Mouse (Mus musculus): ENCODE measurements around the gene Phlda3. TPM values are rescaled to one million over a fixed set of nuclear protein-coding genes. Genes with fewer than 3 reads are reported as not detected.

The Phlda3 gene
- polyA plus RNA-seq (2014; fragmentation: Nextera tagmentation; extraction: Ambion mirVana) = 22.6 and 24.3 TPM in 2 replicates

DNA sequence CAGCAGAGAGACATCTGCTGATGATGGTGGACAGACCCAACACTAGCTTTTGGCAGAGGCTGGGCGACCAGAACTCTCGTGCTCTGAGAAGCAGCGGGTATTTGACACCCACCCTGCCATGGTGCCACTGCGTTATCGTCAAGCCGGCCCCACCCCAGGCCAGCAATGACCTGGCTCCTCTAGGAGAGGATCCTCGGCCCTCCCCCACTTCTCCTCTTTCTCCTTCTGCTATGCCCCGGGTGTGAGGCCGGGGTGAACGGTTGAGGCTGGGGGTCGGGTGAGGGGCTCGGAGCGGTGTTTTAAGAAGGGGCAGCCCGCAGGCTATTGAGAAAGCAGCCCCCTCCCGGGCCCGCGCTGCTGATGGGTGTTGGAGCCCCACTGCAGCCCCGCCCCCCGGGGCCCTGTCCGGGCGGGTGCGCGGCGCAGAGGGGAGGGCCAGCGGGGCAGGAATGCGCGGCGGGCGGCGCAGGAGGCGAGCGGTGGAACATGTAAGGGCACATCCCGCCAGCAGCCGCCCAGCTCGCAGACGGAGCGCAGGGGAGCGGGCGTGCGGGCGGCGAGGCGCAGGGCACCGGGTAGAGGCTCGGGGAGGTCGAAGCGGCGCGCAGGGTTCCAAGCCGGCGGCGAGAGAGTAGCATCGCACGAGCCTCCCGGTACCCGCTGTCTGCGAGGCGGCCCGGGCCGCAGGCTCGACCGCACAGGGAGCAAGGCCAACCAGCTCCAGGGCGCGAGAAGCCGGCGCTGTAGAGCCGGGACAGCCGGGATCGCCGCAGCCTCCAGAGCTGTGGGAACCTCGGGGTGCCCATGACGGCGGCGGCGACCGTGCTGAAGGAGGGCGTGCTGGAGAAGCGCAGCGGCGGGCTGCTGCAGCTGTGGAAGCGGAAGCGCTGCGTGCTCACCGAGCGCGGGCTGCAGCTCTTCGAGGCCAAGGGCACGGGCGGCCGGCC lies at the start of gene Phlda3:
Gene Phlda3, plus strand, starts transcription at position 475 of the 947 bp plus-strand sequence.
- Histone ChIP-seq H3K27me3 (ENCODE audit: control insufficient read depth, insufficient read depth, low read length) (0 out of 2 replicates have a peak, but pooled peaks cover 2% of the 10 kb centered on the region), H3K4me1 (ENCODE audit: control insufficient read depth, insufficient read depth, low read length) (peaks cover 16% of the 10 kb centered on the region)

DNA sequence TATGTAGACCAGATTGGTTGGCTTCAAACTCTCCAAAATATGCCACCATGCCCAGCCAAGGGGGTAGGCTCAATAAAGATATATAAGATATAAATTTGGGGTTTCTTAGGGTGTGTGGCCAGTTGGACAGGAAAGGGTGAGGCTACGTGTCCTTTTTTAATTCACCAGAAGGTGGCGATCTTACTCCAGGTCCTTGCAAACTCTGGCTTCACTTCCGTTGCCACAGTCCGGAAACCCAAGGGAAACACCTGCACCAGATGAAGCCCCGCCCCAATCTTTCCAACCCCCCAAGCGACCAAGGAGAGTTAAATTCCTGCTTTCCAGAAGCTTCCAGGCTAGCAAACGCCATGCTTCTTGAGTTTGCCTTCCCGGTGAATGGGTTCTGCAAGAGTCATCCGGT lies 46.4 kb upstream of the Phlda3 start:
- no peak overlapping the region for H3K9ac ChIP-seq (ENCODE audit: low read length)
- peak; percentile 76 for DNase-seq (ENCODE audit: low spot score)
- no peaks in the 10 kb centered on the region for H3K36me3 ChIP-seq (ENCODE audit: control insufficient read depth, insufficient read depth, low read length)
- H3K4me2 ChIP-seq (ENCODE audit: low read depth) = no peak overlapping the region
- ATAC-seq (ENCODE audit: insufficient read depth, low FRiP score, low TSS enrichment) = peak; percentile 48; the same call in 1 of the 2 replicates
- no peaks in the 10 kb centered on the region for H3K9me3 ChIP-seq (ENCODE audit: control insufficient read depth, low read length)
- no peaks in the 10 kb centered on the region for H3K27me3 ChIP-seq (ENCODE audit: control insufficient read depth, insufficient read depth, low read length)
- 0 out of 2 replicates have a peak, but pooled peaks cover 2% of the 10 kb centered on the region for H3K4me1 ChIP-seq (ENCODE audit: control insufficient read depth, insufficient read depth, low read length)
- H3K4me3 ChIP-seq (ENCODE audit: low read depth, low read length) = no peak overlapping the region
- no peak overlapping the region for H3K27ac ChIP-seq (ENCODE audit: low read depth, low read length)
- WGBS = 18% methylated on average over 9 of the region's 9 CpGs

More for the DNA sequence above, at the start of gene Phlda3:
- ATAC-seq (ENCODE audit: insufficient read depth, low FRiP score, low TSS enrichment) (peak; percentile 78), DNase-seq (ENCODE audit: low spot score) (peak; percentile 76)
- peak within 1 kb of the TSS; percentile 64 for H3K4me3 ChIP-seq (ENCODE audit: low read depth, low read length)
- H3K36me3 ChIP-seq (ENCODE audit: control insufficient read depth, insufficient read depth, low read length) = peaks cover 5% of the 10 kb centered on the region
- no peaks in the 10 kb centered on the region for H3K9me3 ChIP-seq (ENCODE audit: control insufficient read depth, low read length)
- H3K27ac ChIP-seq (ENCODE audit: low read depth, low read length) = 0 out of 2 replicates have a peak within 1 kb of the TSS, but pooled peaks have one; percentile 50
- H3K4me2 ChIP-seq (ENCODE audit: low read depth) = peak within 1 kb of the TSS; percentile 97
- under 1% methylated on average over 82 of the region's 90 CpGs for WGBS
- peak within 1 kb of the TSS; percentile 83 for H3K9ac ChIP-seq (ENCODE audit: low read length)

DNA sequence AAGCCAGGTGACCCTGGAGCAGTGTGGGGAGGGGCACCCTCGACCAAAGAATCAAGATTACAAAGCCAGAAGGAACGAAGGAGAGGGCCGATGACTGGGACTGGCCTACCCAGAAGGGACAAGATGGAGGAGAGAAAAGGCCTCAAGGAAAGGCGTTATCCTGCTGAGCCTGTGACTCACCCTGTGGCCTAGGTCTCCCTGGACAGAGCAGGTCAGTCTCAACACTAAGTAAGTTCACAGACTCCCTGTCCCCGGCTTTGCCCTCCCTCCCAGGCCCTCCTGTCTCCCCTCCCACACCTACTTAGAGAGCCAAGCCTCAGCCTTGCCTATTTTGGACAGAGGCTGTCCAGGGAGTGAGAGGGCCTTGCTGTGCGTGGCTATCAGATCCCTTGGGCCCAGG lies 45.9 kb upstream of the Phlda3 start, which contains the start of gene Csrp1:
Gene Csrp1, plus strand, starts transcription at position 79 of the 400 bp plus-strand sequence.
- Histone ChIP-seq H3K27ac (ENCODE audit: low read depth, low read length) (no peak within 1 kb of the TSS), H3K4me2 (ENCODE audit: low read depth) (no peak within 1 kb of the TSS), H3K36me3 (ENCODE audit: control insufficient read depth, insufficient read depth, low read length) (no peaks in the 10 kb centered on the region), H3K4me1 (ENCODE audit: control insufficient read depth, insufficient read depth, low read length) (0 out of 2 replicates have a peak, but pooled peaks cover 2% of the 10 kb centered on the region), H3K9me3 (ENCODE audit: control insufficient read depth, low read length) (no peaks in the 10 kb centered on the region), H3K4me3 (ENCODE audit: low read depth, low read length) (no peak within 1 kb of the TSS), H3K9ac (ENCODE audit: low read length) (no peak within 1 kb of the TSS), H3K27me3 (ENCODE audit: control insufficient read depth, insufficient read depth, low read length) (no peaks in the 10 kb centered on the region)
- DNase-seq (ENCODE audit: low spot score) (no peak), ATAC-seq (ENCODE audit: insufficient read depth, low FRiP score, low TSS enrichment) (no peak)
- 73% methylated on average over 6 of the region's 6 CpGs for WGBS

DNA sequence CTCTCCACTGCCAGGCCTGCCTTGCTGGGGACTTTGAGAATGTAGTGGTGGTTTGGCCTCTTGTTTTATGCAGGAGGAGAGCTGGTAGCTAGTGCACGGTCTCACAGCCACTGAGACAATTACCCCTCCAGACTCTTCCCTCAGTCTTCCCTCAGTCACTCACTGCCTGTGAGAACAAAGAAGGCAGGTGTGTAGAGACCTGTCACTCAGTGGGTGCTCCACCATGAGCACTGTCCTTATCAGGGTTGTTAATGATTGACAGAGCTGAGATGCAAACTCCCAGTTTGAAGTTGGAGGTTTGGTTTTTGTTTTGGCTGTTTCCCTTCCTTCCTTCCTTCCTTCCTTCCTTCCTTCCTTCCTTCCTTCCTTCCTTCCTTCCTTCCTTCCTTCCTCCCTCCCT lies 42.9 kb upstream of the Phlda3 start:
- Histone ChIP-seq H3K27ac (ENCODE audit: low read depth, low read length) (no peak overlapping the region), H3K4me2 (ENCODE audit: low read depth) (no peak overlapping the region), H3K4me3 (ENCODE audit: low read depth, low read length) (no peak overlapping the region), H3K9ac (ENCODE audit: low read length) (no peak overlapping the region), H3K4me1 (ENCODE audit: control insufficient read depth, insufficient read depth, low read length) (0 out of 2 replicates have a peak, but pooled peaks cover 2% of the 10 kb centered on the region), H3K9me3 (ENCODE audit: control insufficient read depth, low read length) (no peaks in the 10 kb centered on the region), H3K36me3 (ENCODE audit: control insufficient read depth, insufficient read depth, low read length) (no peaks in the 10 kb centered on the region), H3K27me3 (ENCODE audit: control insufficient read depth, insufficient read depth, low read length) (no peaks in the 10 kb centered on the region)
- ATAC-seq (ENCODE audit: insufficient read depth, low FRiP score, low TSS enrichment) (no peak), DNase-seq (ENCODE audit: low spot score) (no peak)
- WGBS = 38% methylated on average over 1 of the region's 1 CpGs

DNA sequence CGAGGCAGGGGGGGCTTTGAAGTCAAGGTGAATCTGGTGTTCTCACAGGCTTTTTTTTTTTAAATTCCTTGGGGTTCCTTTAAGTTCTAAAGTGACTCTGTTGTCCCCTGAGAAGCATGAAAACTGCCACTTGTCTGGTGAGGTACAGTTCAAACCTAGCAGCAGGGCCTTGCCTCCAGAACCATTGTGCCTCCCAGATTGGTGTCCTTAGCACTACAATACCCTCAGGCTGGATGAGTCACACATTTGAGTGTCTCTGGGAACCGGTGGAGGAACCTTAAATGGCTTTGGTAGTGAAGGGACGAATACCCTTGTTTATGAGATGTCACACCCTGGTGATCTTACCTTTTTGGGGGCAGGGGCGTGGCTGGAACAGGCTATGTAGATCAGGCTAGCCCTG lies 41.8 kb upstream of the Phlda3 start:
- DNase-seq (ENCODE audit: low spot score) (no peak), ATAC-seq (ENCODE audit: insufficient read depth, low FRiP score, low TSS enrichment) (no peak)
- Histone ChIP-seq H3K4me3 (ENCODE audit: low read depth, low read length) (no peak overlapping the region), H3K4me1 (ENCODE audit: control insufficient read depth, insufficient read depth, low read length) (0 out of 2 replicates have a peak, but pooled peaks cover 2% of the 10 kb centered on the region), H3K27me3 (ENCODE audit: control insufficient read depth, insufficient read depth, low read length) (no peaks in the 10 kb centered on the region), H3K9ac (ENCODE audit: low read length) (no peak overlapping the region), H3K4me2 (ENCODE audit: low read depth) (no peak overlapping the region), H3K36me3 (ENCODE audit: control insufficient read depth, insufficient read depth, low read length) (no peaks in the 10 kb centered on the region), H3K27ac (ENCODE audit: low read depth, low read length) (no peak overlapping the region), H3K9me3 (ENCODE audit: control insufficient read depth, low read length) (no peaks in the 10 kb centered on the region)
- 67% methylated on average over 4 of the region's 4 CpGs for WGBS

DNA sequence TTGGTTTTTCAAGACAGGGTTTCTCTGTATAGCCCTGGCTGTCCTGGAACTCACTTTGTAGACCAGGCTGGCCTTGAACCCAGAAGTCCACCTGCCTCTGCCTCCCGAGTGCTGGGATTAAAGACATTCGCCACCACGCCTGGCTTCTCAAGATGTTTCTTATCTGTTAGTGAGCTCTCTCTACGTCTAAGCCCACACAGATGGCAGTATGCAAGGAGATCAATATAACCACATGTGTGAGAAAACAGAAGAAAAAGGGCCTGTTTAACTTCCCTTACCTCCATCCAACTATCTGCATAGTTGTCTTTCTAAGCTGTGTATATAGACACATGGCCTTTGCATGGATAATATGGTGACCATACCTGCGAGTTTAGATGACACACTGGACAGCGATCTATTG lies 40.6 kb upstream of the Phlda3 start:
- WGBS = 93% methylated on average over 6 of the region's 6 CpGs
- no peak for ATAC-seq (ENCODE audit: insufficient read depth, low FRiP score, low TSS enrichment)
- Histone ChIP-seq H3K27me3 (ENCODE audit: control insufficient read depth, insufficient read depth, low read length) (no peaks in the 10 kb centered on the region), H3K4me2 (ENCODE audit: low read depth) (no peak overlapping the region), H3K9me3 (ENCODE audit: control insufficient read depth, low read length) (no peaks in the 10 kb centered on the region), H3K36me3 (ENCODE audit: control insufficient read depth, insufficient read depth, low read length) (no peaks in the 10 kb centered on the region), H3K4me3 (ENCODE audit: low read depth, low read length) (no peak overlapping the region), H3K27ac (ENCODE audit: low read depth, low read length) (no peak overlapping the region), H3K4me1 (ENCODE audit: control insufficient read depth, insufficient read depth, low read length) (peaks cover 4% of the 10 kb centered on the region), H3K9ac (ENCODE audit: low read length) (no peak overlapping the region)
- no peak for DNase-seq (ENCODE audit: low spot score)

DNA sequence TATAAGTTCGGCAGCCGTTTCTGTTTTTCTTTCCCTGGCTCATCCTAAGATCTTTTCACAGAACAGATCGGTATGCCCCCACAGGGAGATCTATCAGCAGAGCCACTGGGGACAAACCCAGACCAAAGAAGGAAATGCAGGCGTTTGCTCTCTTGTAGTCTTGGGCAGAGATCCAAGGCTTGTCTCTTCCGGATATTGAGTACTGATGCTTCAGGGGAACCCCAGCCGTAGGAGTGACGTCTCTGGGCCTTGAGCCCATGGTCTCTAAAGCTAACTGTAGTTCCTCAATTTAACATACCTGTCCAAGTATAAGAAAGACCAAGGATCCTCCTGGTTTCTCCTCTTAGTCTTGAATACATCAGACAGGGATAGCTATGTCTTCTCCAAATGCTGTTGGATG lies 40.0 kb upstream of the Phlda3 start:
- ATAC-seq (ENCODE audit: insufficient read depth, low FRiP score, low TSS enrichment) (no peak), DNase-seq (ENCODE audit: low spot score) (no peak)
- Histone ChIP-seq H3K9ac (ENCODE audit: low read length) (no peak overlapping the region), H3K27me3 (ENCODE audit: control insufficient read depth, insufficient read depth, low read length) (no peaks in the 10 kb centered on the region), H3K9me3 (ENCODE audit: control insufficient read depth, low read length) (no peaks in the 10 kb centered on the region), H3K4me2 (ENCODE audit: low read depth) (no peak overlapping the region), H3K4me1 (ENCODE audit: control insufficient read depth, insufficient read depth, low read length) (peaks cover 4% of the 10 kb centered on the region), H3K27ac (ENCODE audit: low read depth, low read length) (no peak overlapping the region), H3K36me3 (ENCODE audit: control insufficient read depth, insufficient read depth, low read length) (no peaks in the 10 kb centered on the region), H3K4me3 (ENCODE audit: low read depth, low read length) (no peak overlapping the region)
- WGBS = 84% methylated on average over 7 of the region's 7 CpGs

DNA sequence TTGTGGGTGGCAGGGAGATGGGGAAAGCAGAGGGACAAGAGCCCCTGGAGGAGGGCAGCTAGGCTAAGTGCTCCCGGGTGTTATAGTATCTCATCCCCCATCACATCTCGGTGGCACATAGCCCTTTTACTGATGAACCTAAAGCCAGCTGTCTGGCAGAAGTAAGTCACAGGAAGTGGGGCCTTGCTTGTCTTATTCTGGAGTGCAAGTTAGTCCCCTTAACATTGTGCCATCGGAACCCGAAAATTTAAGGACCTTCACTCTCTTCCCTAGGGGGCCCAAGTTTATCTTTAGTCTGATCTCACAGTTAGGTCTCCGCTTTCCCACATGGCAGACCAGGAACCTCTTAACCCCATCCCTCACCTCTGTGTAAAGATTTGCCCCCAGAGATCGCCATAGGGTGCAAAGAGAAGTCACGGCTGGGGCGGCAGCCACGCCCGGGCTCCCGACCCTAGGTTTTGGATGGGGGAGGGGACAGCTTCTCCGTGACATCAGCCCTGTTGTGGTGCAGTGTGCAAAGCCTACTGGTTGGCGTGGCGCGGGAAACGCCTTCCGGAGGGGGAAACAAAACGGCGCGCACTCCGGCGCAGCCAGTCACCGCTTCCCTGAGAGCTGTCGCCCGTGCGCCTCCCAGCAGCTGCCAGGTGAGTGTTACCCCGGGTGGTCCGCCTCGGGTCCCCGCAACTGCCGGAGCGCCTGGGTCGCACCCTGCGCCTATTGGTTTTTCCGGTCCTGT lies 37.1 kb upstream of the Phlda3 start:
- H3K4me3 ChIP-seq (ENCODE audit: low read depth, low read length) = peak overlapping the region; percentile 55
- no peaks in the 10 kb centered on the region for H3K36me3 ChIP-seq (ENCODE audit: control insufficient read depth, insufficient read depth, low read length)
- H3K4me2 ChIP-seq (ENCODE audit: low read depth) = peak overlapping the region; percentile 85
- no peaks in the 10 kb centered on the region for H3K9me3 ChIP-seq (ENCODE audit: control insufficient read depth, low read length)
- H3K9ac ChIP-seq (ENCODE audit: low read length) = peak overlapping the region; percentile 72
- ATAC-seq (ENCODE audit: insufficient read depth, low FRiP score, low TSS enrichment) = peak; percentile 85
- H3K27me3 ChIP-seq (ENCODE audit: control insufficient read depth, insufficient read depth, low read length) = no peaks in the 10 kb centered on the region
- DNase-seq (ENCODE audit: low spot score) = peak; percentile 87
- 1% methylated on average over 35 of the region's 35 CpGs for WGBS
- peaks cover 4% of the 10 kb centered on the region for H3K4me1 ChIP-seq (ENCODE audit: control insufficient read depth, insufficient read depth, low read length)
- peak overlapping the region; percentile 21; the same call in 1 of the 2 replicates for H3K27ac ChIP-seq (ENCODE audit: low read depth, low read length)

Measured in neural tube, embryonic 11.5 days (tissue).